Mouse (Mus musculus) olfactory bulb, adult 2 months (tissue): ENCODE results near the gene Arhgap45.

Experiments used
- CTCF ChIP-seq: fragments of 200-500 bp; IDR thresholded peaks from 2 replicates; pipeline ENCODE4 v1.5.1; 2012; ENCODE audit warnings: low read depth, mild to moderate bottlenecking, low read length, moderate library complexity; ENCODE audit not compliant: insufficient read depth
- POLR2A ChIP-seq: fragments of 200-500 bp; IDR thresholded peaks from 2 replicates; pipeline ENCODE4 v1.6.1; 2012; ENCODE audit warnings: mild to moderate bottlenecking, low read depth, low read length, moderate library complexity; ENCODE audit not compliant: insufficient read depth

- TF ChIP-seq CTCF (no peak), POLR2A (no peak)
Observed at GRCm38 (mm10) chr10:80019471-80020131, 3.1 kb downstream of the Arhgap45 start.
